In the genomic region with DNA sequence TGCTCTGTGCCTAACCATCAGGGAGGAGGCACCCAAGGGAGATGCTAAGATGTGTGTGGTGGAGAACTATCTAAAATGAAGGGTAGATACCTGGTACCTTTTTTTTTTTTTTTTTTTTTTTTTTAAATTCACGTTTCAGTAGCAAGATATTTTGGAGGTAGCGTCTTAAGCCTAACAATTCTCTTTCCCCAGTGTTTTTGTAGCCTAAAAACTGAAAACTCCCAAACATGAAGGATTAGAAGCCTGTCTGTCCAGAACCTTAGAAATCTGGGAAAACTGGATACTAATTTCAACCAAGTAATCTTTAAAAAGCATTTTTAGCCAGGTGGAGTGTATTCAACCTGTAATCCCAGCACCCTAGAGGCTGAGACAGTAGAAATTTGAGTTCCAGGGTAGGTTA, we compare ENCODE assay signal across 1 mouse cellular context.
A peak's percentile ranks its signal among the peaks of the same experiment; 100 is the strongest.
TF ChIP-seq lines count a peak whose summit lies in the region.

No protein-coding gene starts in this region.

TF ChIP-seq in CH12.LX, 34 proteins besides CTCF, POLR2A, EP300 and RAD21 (continued from another document):
- no peak for TF ChIP-seq USF1 (IDR thresholded peaks at IDR 0.05; ENCODE audit: low read depth, low read length)
- TF ChIP-seq SIN3A (IDR thresholded peaks at IDR 0.05; ENCODE audit: low read length), result 0 out of 2 replicates have a peak, but pooled peaks have one; percentile 31
- TF ChIP-seq ZC3H11A (IDR thresholded peaks at IDR 0.05; ENCODE audit: low read depth, low read length), result no peak
- TF ChIP-seq JUN (IDR thresholded peaks at IDR 0.05; ENCODE audit: insufficient read depth, low read depth, low read length), result no peak
- no peak for TF ChIP-seq GABPA (IDR thresholded peaks at IDR 0.05; ENCODE audit: insufficient replicate concordance, low read depth, low read length)
- TF ChIP-seq CHD1 (IDR thresholded peaks at IDR 0.05; ENCODE audit: low read depth, low read length), result peak; percentile 69; the same call in 1 of the 2 replicates
- no peak for TF ChIP-seq MAFK (IDR thresholded peaks at IDR 0.05; ENCODE audit: insufficient replicate concordance, low read length)
- TF ChIP-seq ZKSCAN1 (IDR thresholded peaks at IDR 0.05; ENCODE audit: borderline replicate concordance, low read depth, low read length), result no peak
- no peak for TF ChIP-seq MXI1 (IDR thresholded peaks at IDR 0.05; ENCODE audit: low read depth, low read length)
- no peak for TF ChIP-seq MAZ (IDR thresholded peaks at IDR 0.05; ENCODE audit: low read depth, low read length)
- TF ChIP-seq BHLHE40 (IDR thresholded peaks at IDR 0.05; ENCODE audit: low read depth, low read length), result no peak
- no peak for TF ChIP-seq PAX5 (IDR thresholded peaks at IDR 0.05; ENCODE audit: low read length)
- 0 out of 2 replicates have a peak, but pooled peaks have one; percentile 18 for TF ChIP-seq ZNF384 (IDR thresholded peaks at IDR 0.05; ENCODE audit: low read depth, low read length)
- TF ChIP-seq CHD2 (IDR thresholded peaks at IDR 0.05; ENCODE audit: low read length), result no peak
TF ChIP-seq in CH12.LX: peak in this region for 3.
